Comparison of ENCODE assay signal across 8 mouse cellular contexts in the genomic region with DNA sequence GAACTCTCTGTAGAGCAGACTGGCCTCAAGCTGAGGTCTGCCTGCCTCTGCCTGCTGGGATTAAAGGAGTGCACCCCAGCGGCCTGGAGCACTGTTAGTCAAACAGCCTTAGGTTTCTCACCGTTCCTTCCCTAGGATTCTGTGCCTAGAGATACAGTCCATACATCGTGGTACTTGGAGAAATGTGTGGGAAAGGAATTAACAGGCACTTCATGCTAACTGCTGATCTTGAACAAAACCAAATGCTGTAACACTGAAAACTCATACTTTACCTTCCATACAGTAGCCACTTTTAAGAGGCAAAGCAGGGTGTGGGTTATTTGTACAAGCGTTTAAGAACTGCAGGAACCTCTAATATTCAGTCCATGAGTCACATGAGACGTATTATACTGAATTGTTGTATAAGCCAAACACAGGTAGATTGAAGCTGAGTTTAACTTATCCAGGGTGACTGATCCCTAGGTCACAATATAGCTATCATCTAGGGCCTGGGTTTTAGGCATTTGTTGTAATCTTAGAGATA. TPM values are rescaled to one million over a fixed set of nuclear protein-coding genes. Genes with fewer than 3 reads are reported as not detected.
A peak's percentile ranks its signal among the peaks of the same experiment; 100 is the strongest.
DNase-seq lines count a peak whose midpoint lies in the region; ATAC-seq and TF ChIP-seq lines count a peak whose summit lies in the region.

No protein-coding gene starts in this region.

- 27% methylated on average over 5 of the region's 5 CpGs for WGBS in lung, postnatal 0 days
- WGBS in limb, embryonic 12.5 days, result 55% methylated on average over 5 of the region's 5 CpGs
- 16% methylated on average over 5 of the region's 5 CpGs for WGBS in small intestine, adult 2 months

- H3K27me3 ChIP-seq in lung, postnatal 0 days (replicated peaks; ENCODE audit: insufficient read depth, low read length), result no peaks in the 10 kb centered on the region
- no peaks in the 10 kb centered on the region for H3K27me3 ChIP-seq in limb, embryonic 12.5 days
- no peaks in the 10 kb centered on the region for H3K27me3 ChIP-seq in small intestine, adult 2 months (ENCODE audit: control insufficient read depth, insufficient read depth, low read length)

- TF ChIP-seq POLR2A in embryonic fibroblast, embryonic 13.5 days (IDR thresholded peaks at IDR 0.05; ENCODE audit: low read depth, low read length), result no peak
- TF ChIP-seq POLR2A in small intestine, adult 2 months (IDR thresholded peaks at IDR 0.05; ENCODE audit: low read depth, low read length), result no peak

- H3K9me3 ChIP-seq in lung, postnatal 0 days (ENCODE audit: low read length), result no peaks in the 10 kb centered on the region
- no peaks in the 10 kb centered on the region for H3K9me3 ChIP-seq in limb, embryonic 12.5 days

- DNase-seq in lung, postnatal 0 days (ENCODE audit: low spot score), result peak; percentile 83
- no peak for DNase-seq in lung, adult 18-20 months
- DNase-seq in cerebellum, adult 8-10 months, result no peak
- no peak for DNase-seq in right cerebral cortex, adult 18-20 months
- DNase-seq in thymus, postnatal 0 days (ENCODE audit: low spot score), result no peak

- ATAC-seq in lung, postnatal 0 days, result peak; percentile 24
- ATAC-seq in limb, embryonic 12.5 days (ENCODE audit: insufficient number of reproducible peaks, insufficient read depth, low FRiP score, low TSS enrichment, low read depth), result no peak

- peaks cover 3% of the 10 kb centered on the region; the same call in 1 of the 2 replicates for H3K4me1 ChIP-seq in lung, postnatal 0 days (ENCODE audit: insufficient read depth, low read depth, low read length)
- H3K4me1 ChIP-seq in embryonic fibroblast, embryonic 13.5 days (ENCODE audit: control insufficient read depth, insufficient read depth, low read length), result peaks cover 2% of the 10 kb centered on the region; the same call in 1 of the 2 replicates
- peaks cover 21% of the 10 kb centered on the region for H3K4me1 ChIP-seq in limb, embryonic 12.5 days (replicated peaks)
- no peaks in the 10 kb centered on the region for H3K4me1 ChIP-seq in small intestine, adult 2 months (ENCODE audit: control insufficient read depth, insufficient read depth, insufficient read length, low read length)

- peak overlapping the region; percentile 94; the same call in 1 of the 2 replicates for H3K9ac ChIP-seq in lung, postnatal 0 days (replicated peaks; ENCODE audit: low read depth)
- peak overlapping the region; percentile 38 for H3K9ac ChIP-seq in limb, embryonic 12.5 days (replicated peaks)

- peak; percentile 70 for TF ChIP-seq EP300 in lung, postnatal 0 days (IDR thresholded peaks at IDR 0.05)

- peaks cover 12% of the 10 kb centered on the region; the same call in 1 of the 2 replicates for H3K36me3 ChIP-seq in lung, postnatal 0 days (ENCODE audit: insufficient read depth, low read length)
- H3K36me3 ChIP-seq in limb, embryonic 12.5 days, result peaks cover 33% of the 10 kb centered on the region
- H3K36me3 ChIP-seq in small intestine, adult 2 months (ENCODE audit: control insufficient read depth, insufficient read depth, low read length), result peaks cover 22% of the 10 kb centered on the region

- peak overlapping the region; percentile 96 for H3K4me3 ChIP-seq in lung, postnatal 0 days (ENCODE audit: low read depth, low read length)
- peak overlapping the region; percentile 86 for H3K4me3 ChIP-seq in embryonic fibroblast, embryonic 13.5 days (ENCODE audit: insufficient read depth, low read length)
- peak overlapping the region; percentile 83 for H3K4me3 ChIP-seq in limb, embryonic 12.5 days (replicated peaks)
- H3K4me3 ChIP-seq in small intestine, adult 2 months (ENCODE audit: low read depth, low read length), result peak overlapping the region; percentile 46

- H3K4me2 ChIP-seq in lung, postnatal 0 days (replicated peaks; ENCODE audit: low read depth, low read length), result peak overlapping the region; percentile 64
- peak overlapping the region; percentile 89 for H3K4me2 ChIP-seq in limb, embryonic 12.5 days

- H3K27ac ChIP-seq in lung, postnatal 0 days (ENCODE audit: low read length), result peak overlapping the region; percentile 99
- no peak overlapping the region for H3K27ac ChIP-seq in embryonic fibroblast, embryonic 13.5 days (ENCODE audit: insufficient read depth, low read length)
- H3K27ac ChIP-seq in limb, embryonic 12.5 days, result no peak overlapping the region
- no peak overlapping the region for H3K27ac ChIP-seq in small intestine, adult 2 months (ENCODE audit: insufficient read depth, low read depth, low read length)

- no peak for TF ChIP-seq CTCF in lung, postnatal 0 days (IDR thresholded peaks at IDR 0.05)
- TF ChIP-seq CTCF in embryonic fibroblast, embryonic 13.5 days (IDR thresholded peaks at IDR 0.05; ENCODE audit: borderline replicate concordance, insufficient read depth, low read length), result no peak
- TF ChIP-seq CTCF in small intestine, adult 2 months (IDR thresholded peaks at IDR 0.05; ENCODE audit: extremely low read depth, insufficient read length, insufficient replicate concordance, low read depth, low read length), result no peak

RNA-seq across cellular contexts. Expression of a gene that starts 2.1 kb away (rescaled TPM):
- polyA plus RNA-seq in lung, postnatal 0 days (2015; fragmentation: Nextera tagmentation; extraction: Ambion mirVana), result 1,414 and 1,430 TPM in 2 replicates
- polyA plus RNA-seq in embryonic fibroblast, embryonic 13.5 days (2011; ENCODE audit: insufficient read length, low read depth, missing spikeins), result 303 and 362 TPM in 2 replicates
- polyA plus RNA-seq in limb, embryonic 12.5 days (2016; fragmentation: Nextera tagmentation; extraction: Ambion mirVana), result 1,072 and 1,099 TPM in 2 replicates
- 270 and 435 TPM in 2 replicates for polyA plus RNA-seq in small intestine, adult 2 months (2012; rRNA removed)
- polyA plus RNA-seq in thymus, postnatal 0 days (2015; fragmentation: Nextera tagmentation; extraction: Ambion mirVana), result 1,086 and 1,155 TPM in 2 replicates

RNA-seq across cellular contexts. Expression of a gene that starts 2.1 kb away (rescaled TPM):
- polyA plus RNA-seq in lung, postnatal 0 days (2015; fragmentation: Nextera tagmentation; extraction: Ambion mirVana), result 4.4 and 5.8 TPM in 2 replicates
- polyA plus RNA-seq in embryonic fibroblast, embryonic 13.5 days (2011; ENCODE audit: insufficient read length, low read depth, missing spikeins), result 4.6 and 6.1 TPM in 2 replicates
- 7.9 and 8.7 TPM in 2 replicates for polyA plus RNA-seq in limb, embryonic 12.5 days (2016; fragmentation: Nextera tagmentation; extraction: Ambion mirVana)
- polyA plus RNA-seq in small intestine, adult 2 months (2012; rRNA removed), result 0.11 and 0.19 TPM in 2 replicates
- 5.7 and 8.1 TPM in 2 replicates for polyA plus RNA-seq in thymus, postnatal 0 days (2015; fragmentation: Nextera tagmentation; extraction: Ambion mirVana)

RNA-seq across cellular contexts. Expression of a gene that starts 19.6 kb away (rescaled TPM):
- 38.4 and 39.8 TPM in 2 replicates for polyA plus RNA-seq in lung, postnatal 0 days (2015; fragmentation: Nextera tagmentation; extraction: Ambion mirVana)
- polyA plus RNA-seq in embryonic fibroblast, embryonic 13.5 days (2011; ENCODE audit: insufficient read length, low read depth, missing spikeins), result 27.2 and 33.7 TPM in 2 replicates
- 62.9 and 66.1 TPM in 2 replicates for polyA plus RNA-seq in limb, embryonic 12.5 days (2016; fragmentation: Nextera tagmentation; extraction: Ambion mirVana)
- 1.6 and 2.4 TPM in 2 replicates for polyA plus RNA-seq in small intestine, adult 2 months (2012; rRNA removed)
- polyA plus RNA-seq in thymus, postnatal 0 days (2015; fragmentation: Nextera tagmentation; extraction: Ambion mirVana), result 75.1 and 80.8 TPM in 2 replicates

RNA-seq across cellular contexts. Expression of a gene that starts 52.1 kb away (rescaled TPM):
- polyA plus RNA-seq in lung, postnatal 0 days (2015; fragmentation: Nextera tagmentation; extraction: Ambion mirVana), result 14.8 and 15.9 TPM in 2 replicates
- polyA plus RNA-seq in embryonic fibroblast, embryonic 13.5 days (2011; ENCODE audit: insufficient read length, low read depth, missing spikeins), result 13.6 and 18.5 TPM in 2 replicates
- polyA plus RNA-seq in limb, embryonic 12.5 days (2016; fragmentation: Nextera tagmentation; extraction: Ambion mirVana), result 6.4 and 7.2 TPM in 2 replicates
- polyA plus RNA-seq in small intestine, adult 2 months (2012; rRNA removed), result 0.41 and 0.70 TPM in 2 replicates
- 5.6 and 7.6 TPM in 2 replicates for polyA plus RNA-seq in thymus, postnatal 0 days (2015; fragmentation: Nextera tagmentation; extraction: Ambion mirVana)

Comparison
In these comparisons a context has a peak if more than half of its experiments do, and no peak if none do; other contexts are left out.
1. H3K4me3 ChIP-seq: peak in every context shown above with its lines; median percentile 96 in lung, postnatal 0 days; 86 in embryonic fibroblast, embryonic 13.5 days; 83 in limb, embryonic 12.5 days; 46 in small intestine, adult 2 months.